Mouse (Mus musculus): ENCODE data around the gene Fbxl8.

Gene Fbxl8

DNA sequence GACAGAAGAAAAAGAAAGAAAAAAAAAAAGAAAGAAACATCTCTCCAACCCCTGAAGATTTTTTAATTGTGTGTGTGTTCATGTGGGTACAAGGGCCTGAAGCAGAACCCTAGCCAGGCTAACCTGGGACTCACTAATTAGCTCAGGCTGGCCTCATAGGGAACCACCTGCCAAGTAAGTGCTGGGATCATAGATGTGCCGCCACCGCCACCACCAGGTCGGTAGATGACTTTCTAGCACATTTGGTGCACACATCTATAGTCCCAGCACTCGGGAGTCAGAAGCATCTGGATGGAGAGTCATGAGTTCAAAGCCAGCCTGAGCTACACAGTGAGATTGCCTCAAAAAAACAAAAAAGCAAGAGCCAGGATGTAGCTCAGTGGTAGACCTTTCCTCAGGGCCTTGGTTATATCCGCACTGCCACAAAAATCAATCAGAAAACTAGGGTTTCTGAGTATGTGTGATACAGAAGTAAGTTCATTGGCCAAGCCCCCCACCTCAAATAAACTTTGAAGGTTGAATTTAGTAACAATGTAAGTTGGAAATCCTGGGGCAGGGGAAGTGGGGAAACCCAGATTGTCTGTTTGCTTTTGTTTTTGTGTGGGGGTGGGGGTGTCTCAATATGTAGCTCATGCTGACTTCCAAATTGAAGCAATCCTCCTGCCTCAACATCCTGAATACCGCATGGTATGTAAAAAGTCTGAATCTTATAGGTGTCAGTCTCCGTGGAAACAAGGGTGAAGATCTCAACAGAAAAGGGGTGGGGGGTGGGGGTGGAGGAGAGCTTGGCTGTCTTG, 6.9 kb upstream of the Fbxl8 start:
- DNase-seq (ENCODE audit: low spot score): peak; percentile 30

DNA sequence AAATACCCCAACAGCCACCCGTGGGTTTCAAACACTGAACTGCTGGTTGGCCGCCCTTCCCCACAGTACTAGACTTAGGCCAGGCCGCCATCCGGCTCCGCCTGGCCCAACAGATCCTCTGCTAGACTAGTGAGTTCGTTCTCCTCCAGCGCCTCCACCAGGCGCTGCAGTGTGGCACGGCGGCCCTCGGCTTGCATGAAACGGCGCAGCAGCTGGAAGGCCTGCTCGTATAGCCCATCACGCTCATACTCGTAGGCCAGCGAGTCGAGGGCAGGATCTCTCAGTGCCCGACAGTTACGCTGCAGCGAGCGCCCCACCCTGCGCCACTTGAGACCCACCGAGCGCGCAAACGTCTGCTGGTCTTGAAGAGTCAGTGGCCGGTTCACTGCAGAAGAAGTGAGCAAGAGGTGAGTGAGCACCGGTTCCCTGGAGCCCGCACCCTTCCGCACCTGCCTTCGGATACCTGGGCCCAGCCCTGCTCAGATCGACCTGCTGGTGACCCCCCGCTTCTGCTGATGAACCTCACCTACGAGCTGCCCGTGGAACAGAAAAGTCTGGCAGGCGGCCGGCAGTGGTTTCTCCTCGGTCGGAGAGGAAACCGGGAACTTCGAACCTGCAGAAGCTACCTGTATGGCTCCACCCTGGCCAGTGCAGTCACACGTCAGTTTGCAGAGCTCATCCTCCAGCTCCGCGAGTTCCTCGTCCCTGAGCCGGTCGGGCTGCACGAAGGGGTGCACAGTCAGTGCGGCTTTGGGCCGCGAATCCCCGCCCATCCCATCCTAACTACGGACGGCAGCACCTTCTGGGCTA, 5.3 kb upstream of the Fbxl8 start:
- DNase-seq (ENCODE audit: low spot score): peak; percentile 55

DNA sequence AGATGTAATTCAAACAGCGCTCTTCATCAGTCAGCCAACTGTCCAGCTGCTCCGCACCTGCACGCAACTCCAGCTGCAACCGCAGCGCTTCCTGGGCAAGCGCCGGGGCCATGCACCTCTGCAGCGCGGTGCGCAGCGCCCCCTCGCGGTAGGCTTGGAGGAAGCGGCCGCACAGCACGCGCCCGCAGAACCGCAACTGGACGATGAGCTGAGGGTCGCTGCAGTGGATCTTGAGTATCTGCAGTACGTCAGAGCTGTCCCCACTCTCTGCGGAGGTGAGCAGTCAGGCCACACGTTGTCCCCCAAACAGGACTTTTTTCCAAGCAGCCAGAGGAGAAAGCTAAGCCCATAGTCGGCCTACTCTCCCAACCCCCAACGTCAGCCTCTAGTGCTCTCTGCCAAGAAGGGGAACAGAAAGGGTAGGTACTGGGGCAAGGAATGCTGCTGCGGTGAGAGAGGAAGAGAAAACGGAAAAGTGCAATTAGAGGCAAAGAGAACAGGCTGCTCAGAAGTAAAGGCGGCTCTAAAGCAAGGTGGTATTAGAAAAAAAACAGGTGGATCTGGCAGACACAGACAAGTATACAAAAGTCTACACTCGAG, 4.6 kb upstream of the Fbxl8 start:
- peak; percentile 93 for DNase-seq (ENCODE audit: low spot score)

DNA sequence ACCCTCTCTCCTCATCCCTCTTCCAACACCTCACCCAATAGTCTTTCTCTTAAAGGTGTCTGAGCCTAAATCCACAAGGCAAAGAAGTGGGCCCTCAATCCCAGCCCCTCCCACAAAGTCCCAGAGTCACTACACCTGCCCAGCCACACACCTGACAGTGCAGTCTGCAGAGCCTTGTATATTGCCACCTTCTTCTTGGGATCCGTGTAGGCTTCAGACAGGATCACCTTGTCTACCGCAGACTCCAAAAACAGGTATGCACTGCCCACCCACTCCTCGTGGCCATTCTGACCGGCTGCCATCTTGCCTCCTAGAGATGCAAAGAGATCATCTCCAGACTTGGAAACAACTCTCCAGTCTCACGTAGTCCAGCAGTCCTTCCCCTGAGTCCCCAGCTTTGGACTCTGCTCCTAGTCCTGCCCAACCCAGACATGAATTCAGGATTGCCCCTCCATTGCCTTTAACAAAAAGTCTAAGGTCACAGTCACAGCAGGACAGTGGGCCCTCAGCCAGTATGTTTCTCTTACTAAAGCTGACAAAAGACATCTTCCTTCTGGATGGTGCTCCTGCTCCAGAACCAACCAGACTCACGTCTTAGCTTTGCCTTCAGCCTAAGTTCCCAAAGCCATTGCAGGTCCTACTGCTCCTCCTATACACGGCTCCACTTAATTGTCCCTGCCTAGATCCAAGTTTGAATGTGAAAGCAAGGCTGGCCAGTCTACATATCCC, 3.9 kb upstream of the Fbxl8 start:
- DNase-seq (ENCODE audit: low spot score): peak; percentile 37

DNA sequence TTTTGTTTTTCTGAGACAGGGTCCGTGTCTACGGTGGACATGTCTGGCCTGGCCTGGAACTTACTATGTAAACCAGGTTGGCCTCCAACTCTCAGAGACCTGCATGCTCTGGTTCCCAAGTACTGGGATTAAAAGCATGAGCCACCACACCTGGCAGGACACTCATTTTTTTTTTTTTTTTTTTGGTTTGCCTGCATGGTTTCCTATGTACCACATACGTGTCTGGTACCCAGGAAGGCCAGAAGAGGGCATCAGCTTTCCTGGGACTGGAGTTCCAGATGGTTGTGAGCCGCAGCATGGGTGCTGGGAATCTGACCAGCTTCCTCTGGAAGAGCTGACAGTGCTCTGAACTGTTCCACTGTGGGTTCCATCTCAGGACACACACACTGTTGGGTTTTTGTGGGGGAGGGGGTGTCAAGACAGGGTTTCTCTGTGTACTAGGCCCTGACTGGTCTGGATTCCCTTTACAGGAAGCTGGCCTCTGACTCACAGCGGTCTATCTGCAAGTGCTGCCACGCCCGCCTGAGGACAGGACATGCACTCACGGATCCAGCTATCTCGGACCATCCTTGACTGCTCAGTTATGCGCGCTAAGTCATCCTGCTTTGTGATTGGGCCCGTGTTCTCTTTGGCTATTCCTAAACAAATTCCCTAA, 3.0 kb upstream of the Fbxl8 start:
- peak; percentile 38 for DNase-seq (ENCODE audit: low spot score)

DNA sequence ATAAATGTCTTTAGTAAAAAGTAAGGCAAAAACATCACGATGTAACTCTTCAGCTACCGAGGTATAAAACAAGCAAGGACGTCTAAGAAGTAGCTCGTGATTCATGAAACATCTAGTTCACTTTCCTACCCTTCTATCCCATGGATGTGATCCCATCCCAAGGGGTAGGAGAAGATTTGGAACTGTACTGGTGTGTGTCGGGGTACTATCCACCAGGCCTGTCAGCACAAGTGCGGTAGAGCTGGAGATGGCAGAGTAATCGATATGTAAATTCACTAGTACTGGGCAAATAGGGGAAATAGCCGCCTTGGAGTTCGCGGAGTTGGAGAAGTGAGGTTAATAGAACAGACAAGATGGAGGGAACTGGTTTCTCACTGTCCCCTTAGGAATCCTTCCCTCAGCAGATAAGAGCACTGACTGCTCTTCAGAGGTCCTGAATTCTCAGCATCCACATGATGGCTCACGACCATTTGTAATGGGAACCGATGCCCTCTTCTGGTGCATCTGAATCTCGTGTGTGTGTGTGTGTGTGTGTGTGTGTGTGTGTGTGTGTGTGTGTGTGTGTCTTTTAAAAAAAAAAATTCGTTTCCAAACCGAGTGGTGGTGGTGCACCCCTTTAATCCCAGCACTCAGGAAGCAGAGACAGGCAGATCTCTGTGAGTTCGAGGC, 1.1 kb upstream of the Fbxl8 start:
- peak; percentile 30 for DNase-seq (ENCODE audit: low spot score)

DNA sequence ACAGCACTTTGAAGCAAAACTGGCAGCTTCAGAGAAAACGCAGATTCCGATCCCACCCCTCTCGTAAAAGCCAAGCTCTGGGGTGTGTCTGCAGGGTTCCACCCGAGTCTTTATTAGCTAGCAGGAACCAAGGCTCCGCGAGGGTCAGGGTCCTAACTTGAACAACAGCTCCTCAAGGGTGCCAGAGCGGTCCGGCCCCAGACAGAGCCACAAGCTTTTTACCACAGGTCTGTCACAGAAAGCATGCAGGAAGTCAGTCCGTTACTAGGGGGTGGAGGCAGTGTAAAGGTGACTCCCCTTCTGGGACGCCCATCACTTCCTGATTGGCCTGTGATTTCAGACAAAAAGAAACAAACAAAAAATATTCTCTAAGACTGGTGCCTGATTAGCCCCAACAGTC, 680 bp downstream of the Fbxl8 start:
- no peak for DNase-seq (ENCODE audit: low spot score)

DNA sequence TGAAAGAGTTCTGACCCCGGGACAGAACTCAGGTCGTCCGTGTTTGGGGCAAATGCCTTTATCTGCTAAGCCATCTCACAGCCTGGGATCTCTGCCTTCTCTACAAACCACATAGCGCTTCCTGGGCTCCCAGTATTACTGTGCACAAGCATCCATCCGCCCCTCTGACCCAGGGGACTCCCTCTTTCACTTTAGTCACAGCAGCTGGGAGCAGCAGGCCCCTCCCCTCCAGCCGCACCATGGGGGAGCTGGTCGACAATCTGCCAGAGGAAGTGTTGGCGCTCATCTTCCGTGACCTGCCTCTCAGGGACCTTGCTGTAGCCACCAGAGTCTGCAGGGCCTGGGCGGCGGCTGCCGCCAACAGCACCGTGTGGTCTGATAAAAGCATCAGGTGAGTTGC, 2.3 kb downstream of the Fbxl8 start:
- DNase-seq (ENCODE audit: low spot score): no peak

DNA sequence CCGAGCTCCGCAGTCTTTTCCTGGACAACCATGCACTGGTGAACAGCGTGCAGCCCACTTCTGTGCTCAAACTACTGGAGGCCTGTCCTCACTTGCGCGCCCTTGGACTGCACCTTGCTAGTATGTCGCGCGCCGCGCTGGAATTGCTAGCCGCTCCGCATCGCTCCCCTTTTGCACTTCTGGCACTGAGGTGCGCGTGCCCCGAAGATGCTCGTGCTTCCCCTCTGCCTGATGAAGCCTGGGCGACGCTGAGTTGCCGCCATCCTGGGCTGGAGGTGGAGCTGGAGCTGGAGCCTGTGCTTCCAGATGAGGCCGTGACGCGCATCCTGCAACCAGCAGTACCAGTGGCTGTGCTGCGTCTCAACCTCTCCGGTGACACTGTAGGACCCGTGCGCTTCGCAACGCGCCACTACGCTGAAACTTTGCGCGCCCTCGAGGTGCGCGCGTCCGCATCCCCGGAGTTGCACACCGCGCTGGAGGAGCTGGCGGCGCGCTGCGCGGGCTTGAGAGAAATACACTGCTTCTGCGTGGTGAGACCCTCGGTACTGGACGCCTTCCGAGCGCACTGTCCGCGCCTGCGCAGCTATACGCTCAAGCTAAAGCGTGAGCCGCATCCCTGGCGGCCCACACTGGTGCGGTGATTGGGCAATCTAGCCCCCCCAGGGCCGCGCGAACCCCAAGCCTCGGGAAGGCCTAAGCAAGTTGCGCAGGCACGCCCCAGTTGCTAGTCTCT, 4.1 kb downstream of the Fbxl8 start:
- no peak for DNase-seq (ENCODE audit: low spot score)

DNA sequence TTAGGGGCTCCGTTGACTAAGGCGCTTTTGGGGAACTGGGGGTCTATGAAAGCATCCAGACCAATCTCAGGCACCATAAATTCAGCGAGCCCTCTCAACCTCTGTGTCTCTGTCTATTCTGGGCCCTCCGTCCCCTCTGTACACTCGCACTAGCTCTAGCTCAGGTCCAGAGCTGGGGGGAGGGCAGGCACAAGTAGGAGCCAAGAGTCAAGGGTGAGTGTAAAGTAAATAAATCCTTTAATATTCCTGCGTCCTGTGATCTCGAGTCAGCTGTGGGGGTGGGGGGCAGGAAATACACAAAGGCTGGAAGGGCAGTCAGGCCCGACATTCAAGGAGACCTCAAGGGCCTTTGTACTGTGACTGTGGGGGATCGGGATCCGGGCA, 4.6 kb downstream of the Fbxl8 start:
- DNase-seq (ENCODE audit: low spot score): no peak

DNA sequence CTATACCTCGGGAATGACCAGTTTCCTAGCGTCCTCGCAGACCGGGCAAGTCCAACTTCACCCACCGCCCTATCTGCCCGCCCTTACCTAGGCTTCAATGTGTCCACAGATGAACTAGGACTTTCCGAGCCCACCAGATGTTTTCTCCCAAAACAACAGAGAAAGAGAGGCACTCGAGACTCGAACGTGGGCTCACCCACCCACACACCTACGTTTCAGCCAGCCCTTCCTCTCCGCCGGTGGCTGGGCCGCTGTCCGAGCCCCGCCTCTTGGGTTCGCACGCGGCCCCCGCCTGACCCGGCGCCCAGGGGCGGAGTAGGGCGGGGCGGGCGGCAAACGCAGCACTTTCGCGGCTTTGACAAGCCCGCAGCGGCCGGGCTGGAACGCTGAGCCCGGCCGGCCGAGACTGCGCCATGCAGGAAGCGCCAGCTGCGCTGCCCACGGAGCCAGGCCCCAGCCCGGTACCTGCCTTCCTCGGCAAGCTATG, 5.1 kb downstream of the Fbxl8 start, which contains the start of gene Hsf4:
Gene Hsf4 (plus strand): TSS at position 341 of the 487 bp plus-strand sequence.
- DNase-seq (ENCODE audit: low spot score): no peak

DNA sequence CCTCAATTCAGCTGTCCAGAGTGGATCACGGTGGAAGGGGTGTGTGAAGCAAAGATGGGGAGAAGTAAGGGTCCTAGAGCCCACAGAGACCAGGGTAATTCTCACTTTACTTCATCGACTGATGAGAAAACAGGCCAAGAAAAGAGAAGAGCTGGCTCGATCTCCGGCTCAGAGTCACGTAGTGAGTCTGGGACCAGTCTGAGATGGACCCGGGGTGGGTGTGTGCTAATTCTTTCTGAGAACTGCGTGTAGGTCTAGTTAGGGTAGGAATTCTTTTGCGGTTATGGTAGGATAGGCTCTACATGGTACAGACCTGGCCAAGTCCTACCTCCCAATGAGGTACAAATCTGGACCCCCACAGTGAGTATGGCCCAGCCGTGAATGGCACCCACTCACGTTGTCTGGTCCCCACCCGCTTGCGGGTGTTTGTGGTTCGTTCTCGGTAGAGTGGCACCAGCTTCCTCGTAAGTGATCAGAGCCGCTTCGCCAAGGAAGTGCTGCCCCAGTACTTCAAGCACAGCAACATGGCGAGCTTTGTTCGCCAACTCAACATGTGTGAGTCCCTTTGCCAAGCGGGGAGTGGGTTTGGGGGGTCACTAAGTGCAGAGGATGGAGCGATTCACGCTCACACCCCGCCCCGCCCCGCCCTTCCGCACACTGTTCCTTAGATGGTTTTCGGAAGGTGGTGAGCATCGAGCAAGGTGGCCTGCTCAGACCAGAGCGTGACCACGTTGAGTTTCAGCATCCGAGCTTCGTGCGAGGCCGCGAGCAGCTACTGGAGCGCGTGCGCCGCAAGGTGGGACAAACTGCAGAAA, 5.9 kb downstream of the Fbxl8 start:
- no peak for DNase-seq (ENCODE audit: low spot score)

DNA sequence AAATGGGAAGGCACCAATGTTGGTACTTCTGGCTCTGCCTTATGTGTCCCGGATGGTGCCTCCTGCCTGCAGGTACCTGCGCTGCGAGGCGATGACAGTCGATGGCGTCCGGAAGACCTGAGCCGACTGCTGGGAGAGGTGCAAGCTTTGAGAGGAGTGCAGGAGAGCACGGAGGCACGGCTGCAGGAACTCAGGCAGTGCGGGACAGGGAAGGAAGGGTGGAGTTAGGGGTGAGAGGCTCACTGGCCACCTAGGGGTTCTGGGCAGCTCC, 6.4 kb downstream of the Fbxl8 start:
- DNase-seq (ENCODE audit: low spot score): no peak

DNA sequence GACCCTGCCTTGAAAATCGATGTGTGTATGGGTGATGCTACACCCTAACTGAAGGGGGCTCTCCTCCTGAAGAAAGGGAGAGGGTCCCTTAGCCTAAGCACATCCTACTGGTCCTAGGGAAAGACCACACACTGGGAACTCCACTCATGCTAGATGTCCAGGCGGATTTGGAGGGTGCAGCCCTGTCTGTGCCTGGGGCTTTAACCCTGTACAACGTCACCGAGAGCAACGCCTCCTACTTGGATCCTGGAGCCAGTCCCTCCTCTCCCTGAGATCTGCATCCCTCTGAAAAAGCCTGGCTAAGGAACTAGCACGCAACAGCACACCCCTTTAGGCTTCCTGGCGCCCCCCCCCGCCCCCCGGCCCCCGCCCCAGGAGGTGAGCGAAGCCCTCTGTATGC, 10.9 kb downstream of the Fbxl8 start:
- no peak for DNase-seq (ENCODE audit: low spot score)

DNA sequence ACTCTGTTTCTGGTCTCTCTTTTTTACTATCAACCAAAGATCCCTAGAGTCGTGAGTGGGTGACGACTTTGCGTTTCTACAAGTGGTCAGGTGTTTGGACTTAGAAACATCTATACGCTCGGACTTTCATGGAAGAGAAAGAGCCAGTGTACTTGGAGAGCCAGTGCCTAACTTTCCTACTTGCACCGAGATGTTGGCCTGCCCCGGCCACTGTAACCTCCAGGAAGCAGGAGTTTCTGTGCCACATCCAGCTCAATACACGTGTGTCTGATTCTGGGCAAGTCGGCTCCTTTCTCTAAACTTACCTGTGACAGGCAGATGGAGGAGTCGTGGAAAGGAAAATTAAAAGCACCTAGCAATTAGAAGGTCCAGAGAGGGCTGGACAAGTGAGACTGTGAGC, 11.4 kb downstream of the Fbxl8 start, which contains the start of gene Nol3:
Gene Nol3 (plus strand): TSS at position 301 of the 400 bp plus-strand sequence.
- DNase-seq (ENCODE audit: low spot score): no peak

DNA sequence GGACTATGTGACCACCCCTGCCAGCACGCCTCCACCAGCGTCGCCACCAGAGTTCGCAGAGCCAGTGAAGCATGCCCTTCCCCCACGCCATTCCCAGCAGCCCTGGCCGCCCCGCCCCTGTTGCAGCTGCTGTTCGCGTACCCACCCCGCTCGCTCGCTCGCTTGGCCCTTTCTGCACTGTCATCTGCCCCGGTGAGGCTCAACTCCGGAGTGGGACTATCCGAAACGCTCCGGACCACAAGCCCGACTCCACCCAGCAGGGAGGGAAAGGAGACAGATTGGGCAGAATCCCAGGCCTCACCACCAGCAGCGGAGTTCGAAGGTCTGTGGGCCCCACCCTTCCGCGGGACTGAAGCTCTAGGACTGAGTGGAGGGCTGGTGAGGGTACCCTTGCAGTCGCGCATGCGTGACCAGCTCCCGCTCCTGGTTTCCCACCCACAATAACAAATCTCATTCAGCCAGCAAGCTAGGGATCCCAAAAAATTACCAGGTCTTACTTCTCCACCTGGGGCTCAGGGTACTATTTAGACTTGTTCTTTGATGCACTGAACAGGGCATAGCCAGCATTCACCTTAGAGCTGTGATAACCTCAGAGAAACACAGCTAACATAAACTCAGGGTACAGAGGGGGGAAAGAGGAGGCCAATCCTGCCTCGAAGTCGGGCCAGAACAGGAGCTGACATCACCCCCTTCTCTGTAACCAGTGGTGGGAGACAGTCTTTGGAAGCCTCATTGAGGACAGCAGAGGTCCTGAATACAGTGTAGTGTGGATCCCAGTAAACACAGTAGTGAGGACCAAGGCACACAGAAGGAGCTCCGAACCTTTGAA, 12.1 kb downstream of the Fbxl8 start:
- peak; percentile 72 for DNase-seq (ENCODE audit: low spot score)

DNA sequence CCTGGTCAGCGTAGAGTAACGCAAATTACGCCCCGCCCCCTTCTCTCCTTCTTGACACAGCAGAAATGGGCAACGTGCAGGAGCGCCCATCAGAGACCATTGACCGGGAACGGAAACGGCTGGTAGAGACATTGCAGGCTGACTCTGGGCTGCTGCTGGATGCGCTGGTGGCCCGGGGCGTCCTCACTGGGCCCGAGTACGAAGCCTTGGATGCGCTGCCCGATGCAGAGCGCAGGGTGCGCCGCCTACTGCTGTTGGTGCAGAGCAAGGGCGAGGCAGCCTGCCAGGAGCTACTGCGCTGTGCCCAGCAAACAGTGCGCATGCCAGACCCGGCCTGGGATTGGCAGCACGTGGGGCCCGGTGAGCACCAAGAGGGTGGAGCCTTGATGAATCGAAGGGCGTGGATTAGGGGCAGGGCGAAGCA, 14.5 kb downstream of the Fbxl8 start:
- peak; percentile 80 for DNase-seq (ENCODE audit: low spot score)

DNA sequence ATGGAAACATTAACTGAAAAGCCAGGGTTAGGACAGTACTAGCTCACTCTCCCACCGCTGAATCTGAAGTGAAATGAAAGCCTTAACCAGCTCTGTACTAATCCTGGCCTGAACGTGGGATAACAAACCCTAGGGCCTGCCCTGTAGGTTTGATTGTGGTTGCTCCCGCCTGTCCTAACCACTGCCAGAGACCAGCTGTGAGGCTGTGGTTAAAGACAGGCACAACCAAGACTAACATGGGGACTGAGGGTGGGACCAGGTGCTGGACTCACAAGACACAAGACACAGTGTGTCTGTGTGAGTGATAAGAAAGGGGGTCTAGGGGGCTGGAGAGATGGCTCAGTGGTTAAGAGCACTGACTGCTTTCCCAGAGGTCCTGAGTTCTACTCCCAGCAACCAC, 16.1 kb downstream of the Fbxl8 start:
- DNase-seq (ENCODE audit: low spot score): no peak

DNA sequence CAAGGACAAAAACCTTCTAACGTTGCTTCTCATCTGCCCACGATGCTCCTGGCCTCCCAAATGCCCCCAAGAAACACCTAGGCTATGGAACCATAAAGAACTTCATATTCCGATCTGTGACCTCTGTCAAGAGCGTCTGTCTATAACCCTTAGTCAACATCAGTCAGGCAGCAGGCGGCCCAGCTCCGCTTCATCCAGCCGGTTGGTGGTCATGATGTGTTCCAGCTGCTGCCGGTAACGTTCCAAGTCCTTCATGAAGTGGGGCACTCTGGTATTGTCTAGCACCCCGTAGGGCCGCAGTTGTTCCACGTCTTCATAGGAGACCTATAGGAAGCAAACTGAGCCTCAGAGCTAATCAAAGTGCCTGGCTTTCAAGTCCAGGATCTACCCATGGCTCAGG, 17.4 kb downstream of the Fbxl8 start:
- no peak for DNase-seq (ENCODE audit: low spot score)

Measured in testis, postnatal 10 days (tissue).